Mouse (Mus musculus): ENCODE results near the gene Sectm1a.
A peak's percentile ranks its signal among the peaks of the same experiment; 100 is the strongest.
"Not testable (repeated sequence)": the region's sequence is repeated elsewhere in the genome, so short reads cannot be mapped to it uniquely, and the experiment has no call there.

Gene Sectm1a

GRCm38 (mm10) chr11:121081120-121081519 is at the start of gene Sectm1a:
Sectm1a (minus strand) TSS chr11:121081220.
- DNase-seq, result no peak

- DNase-seq, result no peak
Measured at GRCm38 (mm10) chr11:121129616-121130015, 48.6 kb upstream of the Sectm1a start.

GRCm38 (mm10) chr11:121127441-121127840 is 46.4 kb upstream of the Sectm1a start:
- DNase-seq, result no peak

GRCm38 (mm10) chr11:121126395-121126794 is 45.4 kb upstream of the Sectm1a start:
- no peak for DNase-seq

GRCm38 (mm10) chr11:121125522-121126172 is 44.6 kb upstream of the Sectm1a start:
- no peak for DNase-seq

GRCm38 (mm10) chr11:121123438-121123837 is 42.4 kb upstream of the Sectm1a start:
- no peak for DNase-seq

- no peak for DNase-seq
Measured at GRCm38 (mm10) chr11:121122024-121122670, 41.1 kb upstream of the Sectm1a start.

- DNase-seq, result no peak
Measured at GRCm38 (mm10) chr11:121121151-121121550, 40.1 kb upstream of the Sectm1a start.

GRCm38 (mm10) chr11:121118577-121118976 is 37.6 kb upstream of the Sectm1a start, which contains the start of gene Tex19.2:
Tex19.2 (minus strand) TSS chr11:121118677.
- no peak for DNase-seq

- no peak for DNase-seq
Measured at GRCm38 (mm10) chr11:121118106-121118505, 37.1 kb upstream of the Sectm1a start.

GRCm38 (mm10) chr11:121112091-121112775 is 31.2 kb upstream of the Sectm1a start:
- DNase-seq, result no peak

- no peak for DNase-seq
Measured at GRCm38 (mm10) chr11:121111601-121112000, 30.6 kb upstream of the Sectm1a start.

- DNase-seq, result no peak
Measured at GRCm38 (mm10) chr11:121111051-121111450, 30.0 kb upstream of the Sectm1a start.

- DNase-seq, result peak; percentile 42
Measured at GRCm38 (mm10) chr11:121109986-121110385, 29.0 kb upstream of the Sectm1a start.

GRCm38 (mm10) chr11:121108061-121108460 is 27.0 kb upstream of the Sectm1a start:
- no peak for DNase-seq

GRCm38 (mm10) chr11:121107242-121107641 is 26.2 kb upstream of the Sectm1a start:
- DNase-seq, result not testable (repeated sequence)

GRCm38 (mm10) chr11:121101124-121101805 is 20.2 kb upstream of the Sectm1a start:
- DNase-seq, result no peak

- DNase-seq, result no peak
Measured at GRCm38 (mm10) chr11:121100692-121101091, 19.7 kb upstream of the Sectm1a start.

GRCm38 (mm10) chr11:121099762-121100161 is 18.7 kb upstream of the Sectm1a start:
- DNase-seq, result no peak

- no peak for DNase-seq
Measured at GRCm38 (mm10) chr11:121092606-121093585, 11.9 kb upstream of the Sectm1a start.

GRCm38 (mm10) chr11:121090943-121091342 is 9.9 kb upstream of the Sectm1a start:
- DNase-seq, result no peak

Data from right cerebral cortex, postnatal 4 days (tissue).